Mouse (Mus musculus): ENCODE data around the gene Cald1.

The Cald1 gene

DNA sequence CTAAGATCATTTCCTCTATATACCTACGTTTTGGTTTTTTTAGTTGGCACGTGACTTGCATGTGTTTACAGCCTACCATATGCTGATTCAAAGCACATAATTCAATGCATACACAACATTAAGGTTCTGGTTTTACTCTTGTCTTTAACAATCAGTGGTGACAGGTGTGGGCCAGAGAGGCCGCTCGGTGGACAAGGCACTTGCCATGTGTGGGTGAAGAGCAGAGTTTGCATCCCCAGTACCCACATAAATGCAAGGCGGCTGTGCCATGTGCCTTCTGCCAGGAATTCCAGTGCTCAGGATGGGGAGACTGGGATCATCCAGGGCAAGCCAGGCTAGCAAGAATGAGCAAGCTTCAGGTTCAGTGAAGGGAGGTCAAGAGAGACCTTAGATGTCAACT, 14.8 kb downstream of the Cald1 start:
- no peak for DNase-seq (ENCODE audit: low read depth, low spot score)

DNA sequence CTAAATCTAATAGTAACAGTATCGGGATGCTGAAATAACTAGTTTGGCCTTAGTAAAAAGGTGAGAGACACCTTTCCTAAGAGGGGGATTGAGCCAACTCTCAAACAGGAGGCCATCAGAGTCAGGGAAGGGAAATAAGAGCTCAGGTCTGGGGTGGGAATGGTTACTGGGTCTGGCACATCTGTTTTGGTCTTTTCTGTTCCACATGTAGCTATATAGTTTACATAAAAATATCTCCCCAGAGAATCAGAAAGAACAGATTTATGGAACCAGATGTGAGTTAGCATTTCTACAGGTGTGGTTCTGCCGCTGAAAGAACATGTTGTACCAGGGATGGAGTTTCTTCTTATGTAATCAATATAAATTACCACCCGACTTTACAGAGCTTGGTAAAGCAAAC, 17.1 kb downstream of the Cald1 start:
- no peak for DNase-seq (ENCODE audit: low read depth, low spot score)

DNA sequence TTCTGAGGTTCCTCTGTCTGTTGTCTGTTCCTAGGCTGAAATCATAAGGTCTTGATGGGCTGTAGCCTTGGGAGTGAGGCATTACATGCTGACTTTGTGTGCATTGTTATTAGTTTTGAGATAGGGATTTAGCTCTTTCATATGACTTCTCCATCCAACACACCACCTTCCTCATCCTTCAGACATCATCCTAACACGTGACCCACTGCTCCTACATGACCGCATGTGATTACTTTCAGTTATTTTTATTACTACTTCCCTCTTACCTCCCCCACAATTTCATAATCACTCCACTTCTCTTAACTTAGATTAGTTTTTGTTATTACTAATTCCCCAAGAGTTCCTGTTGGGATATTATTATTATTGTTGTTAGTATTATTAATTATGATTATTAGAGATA, 21.2 kb downstream of the Cald1 start:
- DNase-seq (ENCODE audit: low read depth, low spot score), result no peak

DNA sequence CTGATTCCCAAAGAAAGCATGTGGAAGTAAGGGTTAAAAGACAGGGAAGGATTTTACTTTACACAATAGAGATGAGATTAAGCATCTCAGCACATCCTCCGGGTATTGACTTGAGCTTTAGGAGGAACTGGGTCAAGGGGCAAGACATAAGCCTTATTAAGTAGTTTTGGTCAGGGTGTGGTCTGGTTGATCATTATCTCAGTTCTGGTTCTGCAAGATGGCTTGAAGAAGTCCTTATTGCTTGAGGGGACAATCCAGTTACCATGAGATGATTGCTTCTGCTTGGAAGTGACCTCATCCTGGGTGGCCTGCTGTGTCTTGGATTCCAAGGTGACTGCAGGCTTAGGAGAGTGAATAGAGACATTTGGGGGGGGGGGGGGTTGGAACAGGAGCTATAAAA, 21.9 kb downstream of the Cald1 start:
- DNase-seq (ENCODE audit: low read depth, low spot score), result no peak

DNA sequence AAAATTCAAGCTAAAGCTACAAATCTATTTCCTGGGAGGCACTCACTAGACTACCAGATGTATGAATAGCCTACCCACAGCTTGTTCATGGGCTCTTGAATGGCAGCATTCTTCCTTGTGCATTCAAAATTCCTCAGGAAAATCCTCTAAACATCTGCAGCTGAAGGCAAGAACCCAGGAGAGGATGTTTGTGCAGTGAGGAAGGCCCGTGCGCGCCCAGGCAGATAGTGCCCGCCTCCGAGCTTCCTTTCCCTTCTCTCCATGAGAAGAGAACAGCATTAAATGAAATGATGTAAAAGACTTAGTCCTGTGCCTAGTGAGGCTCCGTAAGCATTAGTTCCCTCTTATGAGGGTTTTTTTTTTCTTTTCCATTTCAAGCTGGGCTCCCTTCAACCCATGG, 24.6 kb downstream of the Cald1 start:
- DNase-seq (ENCODE audit: low read depth, low spot score), result no peak

DNA sequence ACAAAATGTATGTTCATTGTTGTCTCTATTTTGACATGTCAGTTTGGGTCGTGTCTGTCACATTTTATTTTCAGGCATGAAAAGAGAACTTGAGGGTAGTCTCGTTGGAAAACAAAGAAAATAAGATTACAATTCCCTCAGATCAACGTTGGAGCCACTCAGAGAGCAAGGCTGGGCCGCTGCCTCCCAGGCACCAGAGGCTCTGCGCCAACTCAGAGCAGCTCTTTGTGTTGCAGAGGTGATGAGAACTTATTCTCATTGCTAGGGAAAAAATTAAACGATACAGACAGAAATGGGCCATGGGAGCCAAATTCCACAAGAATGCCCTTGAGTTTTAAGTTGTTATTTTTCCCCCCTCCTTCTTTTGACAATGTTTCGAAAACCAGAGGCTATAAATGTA, 25.0 kb downstream of the Cald1 start:
- no peak for DNase-seq (ENCODE audit: low read depth, low spot score)

DNA sequence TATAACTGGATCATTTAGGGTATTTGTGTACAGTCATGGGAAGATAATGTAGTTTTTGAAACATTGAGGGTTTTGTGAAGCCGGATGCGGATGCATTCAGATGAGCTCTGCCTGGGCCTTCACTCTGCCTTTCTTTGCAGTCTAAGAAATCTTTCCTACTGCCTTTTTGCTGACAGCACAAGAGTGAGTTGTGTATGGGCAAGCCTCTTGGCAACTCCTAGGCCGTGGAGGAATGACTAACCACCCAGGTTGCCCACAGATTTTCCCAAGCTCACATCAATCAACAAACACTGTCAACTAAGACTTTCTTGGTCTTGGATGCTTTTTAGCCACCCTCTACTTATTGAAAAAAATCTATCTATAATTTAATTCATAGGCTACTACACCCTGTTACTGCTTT, 26.2 kb downstream of the Cald1 start:
- no peak for DNase-seq (ENCODE audit: low read depth, low spot score)

DNA sequence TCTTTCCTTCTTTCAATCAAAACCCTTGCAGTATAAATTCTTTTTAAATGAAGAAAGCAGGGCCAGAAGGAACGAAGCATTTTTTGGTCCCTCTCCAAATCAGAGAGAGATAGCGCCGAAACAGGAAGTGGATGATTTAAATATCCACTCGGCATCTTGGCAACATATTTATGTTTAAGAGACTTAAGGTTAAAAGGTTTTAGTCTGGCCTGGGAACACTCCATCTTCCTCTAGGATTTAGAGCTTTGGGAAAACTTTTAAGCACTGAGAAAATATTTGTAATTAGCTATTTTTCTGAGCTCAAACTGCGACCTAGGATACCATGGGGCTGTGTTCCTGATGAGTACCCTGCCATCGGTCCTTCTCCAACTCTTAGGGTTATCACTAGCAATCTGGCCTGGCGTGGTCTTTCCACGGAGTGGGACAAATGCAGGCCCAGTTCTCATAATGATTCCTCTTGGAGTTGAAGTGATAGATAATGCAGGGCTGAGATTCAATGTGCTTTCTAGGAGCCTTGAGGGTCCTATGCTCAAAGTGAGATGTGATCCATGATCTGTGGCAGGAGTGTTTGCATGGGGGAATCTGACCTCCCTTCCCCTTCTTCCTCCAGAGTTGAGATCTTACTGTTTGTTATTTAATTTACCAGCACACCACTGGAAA, 28.4 kb downstream of the Cald1 start:
- DNase-seq (ENCODE audit: low read depth, low spot score), result no peak

DNA sequence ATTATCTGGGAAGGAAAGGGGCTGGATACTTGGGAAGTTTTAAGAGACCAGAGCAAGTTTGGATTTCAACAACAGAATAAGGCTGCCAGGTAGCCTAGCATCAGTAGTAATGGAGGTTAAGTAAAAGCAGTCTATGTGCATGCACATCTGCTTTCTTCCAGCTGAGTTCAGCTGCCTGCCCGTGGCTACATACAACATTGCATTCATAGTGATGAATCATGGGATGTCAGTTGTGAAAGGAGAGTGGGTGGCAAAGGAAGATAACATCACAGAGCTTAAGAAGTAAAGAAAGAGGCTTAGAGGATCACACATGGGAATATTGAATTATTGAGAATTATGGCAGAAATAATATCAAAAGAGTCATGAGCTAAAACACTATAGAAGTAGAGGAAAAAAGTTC, 29.8 kb downstream of the Cald1 start:
- DNase-seq (ENCODE audit: low read depth, low spot score), result no peak

DNA sequence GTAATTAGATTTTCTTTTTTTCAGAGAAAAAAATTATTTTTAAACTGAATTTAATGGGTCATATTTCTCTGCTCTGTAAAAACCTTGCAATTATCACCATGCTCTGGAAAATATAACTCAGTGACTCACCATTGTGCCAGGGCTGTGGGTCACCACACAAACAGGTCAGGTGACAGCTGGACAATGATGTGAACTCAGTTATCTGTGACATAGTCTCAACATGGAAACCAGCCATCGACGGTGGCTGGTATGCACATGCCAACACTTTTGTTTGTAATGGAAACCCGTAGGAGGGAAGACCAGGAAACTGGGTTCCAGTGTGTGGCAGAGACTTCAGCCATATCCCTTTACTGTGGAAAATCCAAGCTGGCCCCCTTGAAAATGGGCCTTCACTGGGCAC, 35.5 kb downstream of the Cald1 start:
- no peak for DNase-seq (ENCODE audit: low read depth, low spot score)

DNA sequence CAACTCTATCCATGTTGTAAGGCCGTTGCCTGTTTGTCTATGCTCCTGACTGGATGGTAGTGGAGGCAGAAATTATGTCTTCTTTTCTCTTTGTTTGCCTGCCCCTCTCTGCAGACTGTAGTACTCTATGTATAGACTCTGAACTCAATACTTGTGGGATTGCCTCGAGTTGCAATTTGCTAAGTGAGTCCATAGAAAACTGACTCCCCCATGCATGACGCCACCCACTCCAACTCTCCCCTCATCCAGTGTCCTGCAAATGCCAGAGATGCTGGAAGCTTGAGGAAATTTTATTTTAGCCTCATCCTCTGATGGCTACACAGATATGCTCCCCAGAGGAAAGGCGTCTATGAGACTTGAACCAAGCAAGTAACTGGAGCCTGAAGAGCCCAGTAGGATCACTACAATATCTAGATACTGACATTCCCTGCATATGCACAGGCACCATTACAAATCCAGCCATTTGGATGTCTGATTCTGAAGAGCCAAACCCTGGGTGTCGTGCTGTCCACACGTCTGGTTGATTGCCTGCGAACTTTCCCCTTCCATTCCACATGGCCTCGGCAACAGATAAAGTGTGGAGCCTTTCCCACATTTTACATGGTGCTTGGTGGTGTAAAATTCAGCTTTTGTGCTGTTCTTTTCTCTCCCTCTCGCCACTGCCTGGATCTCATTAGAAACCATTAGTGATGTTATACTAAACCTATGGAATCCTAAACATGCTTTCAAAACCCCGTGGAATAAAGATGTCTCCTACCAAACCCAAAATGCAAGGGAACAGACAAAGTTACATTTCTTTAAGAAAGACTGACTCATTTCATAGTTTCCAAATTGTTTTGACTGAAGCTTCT, 39.5 kb downstream of the Cald1 start:
- no peak for DNase-seq (ENCODE audit: low read depth, low spot score)

DNA sequence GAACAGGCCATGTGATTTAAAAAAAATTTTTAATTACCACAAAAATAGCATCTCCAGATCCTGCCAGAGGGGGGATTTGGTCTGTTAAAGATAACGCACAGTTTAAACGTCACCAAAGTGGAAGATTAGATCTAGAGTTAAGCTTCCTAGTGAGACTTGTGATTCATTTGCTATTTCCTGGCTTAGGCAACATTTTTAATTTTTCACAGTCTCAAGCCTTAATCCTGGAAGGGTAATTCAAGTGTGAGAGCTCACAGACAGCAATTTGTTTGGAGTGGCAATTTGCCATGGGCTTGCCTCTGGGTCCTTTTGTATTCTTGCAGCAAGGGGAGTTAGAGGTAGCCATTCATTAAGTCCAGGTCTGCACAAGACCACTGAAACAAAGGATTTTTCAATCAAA, 40.4 kb downstream of the Cald1 start:
- no peak for DNase-seq (ENCODE audit: low read depth, low spot score)

DNA sequence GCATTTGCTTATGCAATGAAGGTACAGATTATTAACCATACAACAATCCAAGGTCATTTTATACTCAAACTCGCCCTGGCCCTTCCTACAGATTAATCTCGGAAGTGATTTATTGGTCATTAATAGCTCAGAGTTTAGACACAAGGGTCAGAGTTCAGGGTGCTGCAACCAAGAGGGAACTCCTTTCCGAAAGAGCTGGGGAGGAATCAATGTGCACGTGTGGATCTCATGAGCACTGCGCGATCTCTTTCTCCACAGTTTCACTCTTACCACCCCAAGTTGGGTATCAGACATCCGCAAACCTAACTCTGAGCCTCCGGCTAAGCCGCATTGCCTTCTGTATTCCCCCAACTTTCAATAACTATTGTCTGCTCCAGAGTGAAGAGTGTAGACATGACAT, 41.9 kb downstream of the Cald1 start:
- no peak for DNase-seq (ENCODE audit: low read depth, low spot score)

DNA sequence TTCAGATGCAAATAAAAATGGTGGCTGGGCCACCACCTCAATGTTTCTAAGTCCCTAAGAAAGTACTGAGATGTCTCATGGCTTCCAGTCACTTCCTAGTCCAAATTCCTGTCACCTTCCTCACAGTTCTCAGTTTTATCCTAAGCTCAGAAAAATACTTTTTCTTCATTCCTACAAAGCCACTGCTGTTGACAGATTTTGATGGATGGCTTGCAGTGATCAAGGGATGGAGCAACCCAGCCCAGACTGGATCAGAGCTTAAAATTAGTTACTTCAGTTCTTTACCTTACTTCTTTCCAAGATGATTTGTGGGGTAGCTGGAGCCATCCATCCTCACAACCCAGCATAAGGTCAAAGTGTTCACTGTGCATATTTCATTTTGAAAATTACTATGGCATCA, 42.8 kb downstream of the Cald1 start:
- no peak for DNase-seq (ENCODE audit: low read depth, low spot score)

DNA sequence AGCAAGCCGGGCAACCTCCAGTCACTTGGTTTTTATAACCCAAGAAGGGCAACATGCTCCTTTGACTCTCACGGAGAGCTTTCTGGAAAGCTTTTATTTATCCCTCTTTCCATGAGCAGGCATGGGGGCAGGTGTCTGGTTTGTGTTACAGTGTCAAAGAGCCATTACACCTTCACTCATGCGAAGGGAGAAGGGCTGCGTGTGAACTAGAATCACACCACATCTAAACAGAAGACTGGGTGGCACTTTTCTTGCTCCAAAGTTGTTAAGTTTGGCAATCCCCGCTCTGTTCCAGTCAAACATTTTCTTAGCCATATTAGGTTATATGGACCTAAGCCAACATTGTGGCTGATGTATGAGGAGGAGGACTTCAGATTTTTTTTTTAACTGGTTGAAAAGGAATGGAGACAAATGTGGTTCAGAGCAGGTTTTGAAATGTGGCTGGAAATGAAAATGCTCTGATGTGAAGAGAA, 43.8 kb downstream of the Cald1 start:
- no peak for DNase-seq (ENCODE audit: low read depth, low spot score)

DNA sequence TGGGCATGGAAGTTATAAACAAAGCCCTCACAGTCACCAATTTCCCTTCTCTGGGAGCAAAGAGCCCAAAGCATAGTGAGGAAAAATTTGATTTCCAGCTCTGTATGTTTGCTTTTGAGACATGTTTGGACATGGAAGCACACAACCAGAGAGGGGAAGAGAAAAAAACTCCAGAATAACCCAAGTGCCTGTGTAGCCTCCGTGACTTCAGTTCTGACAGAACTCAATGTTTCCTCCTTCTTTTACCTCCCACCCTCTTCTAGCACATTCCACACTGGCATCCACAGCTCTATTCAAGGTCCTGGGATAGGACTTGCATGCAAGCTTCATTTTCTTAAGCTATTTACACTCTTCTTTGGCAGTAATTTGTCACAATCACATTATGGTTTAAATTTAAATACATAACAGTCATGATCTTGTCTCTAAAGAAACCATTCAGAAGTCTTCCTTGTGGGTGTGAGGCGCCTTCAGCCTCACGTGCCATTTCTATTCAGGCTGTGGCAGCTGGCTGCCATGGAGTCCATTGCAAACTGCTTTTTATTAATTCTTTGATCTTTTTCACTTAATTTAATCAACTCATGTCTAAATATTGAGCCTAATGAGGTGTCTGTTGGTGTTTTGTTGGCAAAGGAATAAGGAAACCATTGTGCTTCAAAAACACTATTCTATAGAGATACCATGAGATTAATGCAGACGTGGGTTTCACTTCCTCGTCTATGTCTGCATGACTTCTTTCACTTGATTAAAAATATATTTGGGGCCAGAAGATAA, 49.9 kb downstream of the Cald1 start:
- peak; percentile 10 for DNase-seq (ENCODE audit: low read depth, low spot score)

DNA sequence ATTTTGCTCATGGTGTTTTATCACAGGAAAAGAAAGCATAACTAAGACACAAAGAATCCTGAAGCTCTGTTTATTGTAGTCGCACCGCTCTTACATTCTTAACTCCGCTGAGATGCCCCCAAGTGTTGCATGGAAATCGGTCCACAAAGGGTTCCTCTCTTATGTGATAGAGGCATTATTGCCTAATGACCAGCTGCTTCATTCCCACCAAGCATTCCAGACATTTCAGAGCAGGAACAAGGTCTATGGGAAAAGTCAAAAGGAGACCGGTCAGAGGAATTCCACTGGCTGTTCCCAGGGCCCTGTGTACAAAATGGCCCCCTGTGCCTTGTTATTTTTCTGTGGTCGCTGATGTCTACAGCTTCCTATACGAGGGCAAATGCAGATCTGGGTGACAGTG, 53.0 kb downstream of the Cald1 start:
- DNase-seq (ENCODE audit: low read depth, low spot score), result no peak

DNA sequence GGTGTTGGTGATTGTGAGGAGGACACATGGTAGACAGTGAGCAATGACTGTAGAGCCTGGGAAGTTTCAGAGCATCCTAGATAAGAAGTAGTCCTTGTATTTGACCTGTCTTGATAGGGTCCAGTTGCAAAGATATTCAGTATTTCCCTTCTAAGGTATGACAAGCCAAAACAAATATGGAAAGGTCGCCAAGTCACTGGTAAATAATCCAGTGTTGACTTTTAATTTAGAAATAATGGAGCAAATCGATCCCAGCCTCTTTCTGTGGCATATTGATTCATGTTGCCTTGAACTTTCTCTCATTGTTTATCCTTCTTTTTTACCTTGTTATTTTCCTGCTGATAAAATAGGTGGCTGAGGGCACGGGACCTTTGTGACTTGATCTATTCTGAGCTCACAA, 57.4 kb downstream of the Cald1 start:
- no peak for DNase-seq (ENCODE audit: low read depth, low spot score)

DNA sequence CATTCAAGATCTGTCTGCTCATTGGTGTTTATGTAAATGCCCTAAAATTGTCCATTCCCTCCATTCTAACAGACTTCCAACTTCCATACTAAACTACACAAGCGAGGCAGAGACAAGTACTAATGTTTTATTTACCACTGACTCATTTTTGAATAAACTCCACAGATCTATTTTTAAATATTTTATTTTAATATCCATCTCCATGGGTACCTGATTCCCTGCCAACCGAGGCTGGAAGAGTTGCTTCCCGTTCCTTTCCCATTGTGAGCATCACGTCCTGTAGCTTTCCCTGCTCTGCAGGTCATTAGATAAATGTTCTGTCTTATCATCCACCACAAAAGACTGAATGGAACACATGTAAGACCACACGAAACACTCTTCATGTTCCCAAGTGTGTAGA, 60.5 kb downstream of the Cald1 start:
- DNase-seq (ENCODE audit: low read depth, low spot score), result no peak

DNA sequence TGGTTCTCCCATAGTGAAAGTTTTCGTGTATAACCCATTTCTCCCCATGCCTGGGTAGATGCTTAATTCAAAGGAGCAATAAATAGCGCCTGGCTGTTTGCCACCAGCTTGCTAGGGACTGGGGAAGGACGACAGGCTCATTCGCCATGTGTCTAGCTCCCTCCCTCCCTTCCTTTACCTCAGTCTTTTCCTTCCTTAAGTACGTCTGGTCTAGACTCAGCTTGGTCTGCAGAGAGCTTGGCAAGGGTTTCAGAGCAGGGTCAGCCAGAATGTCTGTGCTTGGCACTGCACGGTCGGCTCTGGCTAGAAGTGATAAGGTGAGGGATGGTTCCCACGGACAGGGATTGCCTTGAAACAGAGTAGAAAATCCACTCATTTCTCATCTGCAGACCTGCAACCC, 62.4 kb downstream of the Cald1 start:
- no peak for DNase-seq (ENCODE audit: low read depth, low spot score)

DNA sequence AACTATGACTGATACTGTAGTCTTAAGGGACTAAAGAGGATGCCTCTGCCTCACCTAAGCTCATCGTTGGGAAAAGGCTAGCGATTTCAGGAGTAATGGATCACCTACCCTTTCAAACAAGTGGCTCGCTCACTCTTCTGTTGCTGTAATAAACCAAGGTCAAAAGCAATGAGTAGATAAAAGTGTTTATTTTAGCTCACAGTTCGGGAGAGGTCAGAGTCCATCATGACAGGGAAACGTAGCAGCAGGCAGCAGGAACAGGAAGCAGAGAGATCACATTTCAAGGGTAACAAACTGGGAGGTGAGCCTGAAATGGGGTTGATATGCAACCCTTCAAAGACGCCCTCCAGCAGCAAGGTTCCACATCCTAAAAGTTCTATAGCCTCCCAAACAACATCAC, 64.3 kb downstream of the Cald1 start:
- DNase-seq (ENCODE audit: low read depth, low spot score), result no peak

DNA sequence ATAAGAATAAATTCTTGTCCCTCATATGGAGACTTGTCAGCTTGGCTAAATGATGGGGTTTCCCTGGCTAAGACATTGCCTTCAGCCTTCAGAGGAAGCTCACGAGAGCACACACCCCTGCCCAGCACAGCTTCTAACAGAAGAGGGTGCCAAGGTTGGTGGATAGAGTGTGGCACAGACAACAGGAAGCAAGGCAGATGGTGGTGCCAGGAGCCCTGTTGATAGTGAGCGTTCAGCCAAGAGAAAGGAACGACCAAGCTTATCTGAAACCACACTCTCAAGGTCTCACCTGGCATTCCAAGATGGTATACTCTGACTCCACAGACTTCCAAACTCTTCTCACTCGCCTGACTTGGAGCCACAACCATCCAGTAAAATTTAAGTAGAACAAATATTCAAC, 66.0 kb downstream of the Cald1 start:
- DNase-seq (ENCODE audit: low read depth, low spot score), result no peak

DNA sequence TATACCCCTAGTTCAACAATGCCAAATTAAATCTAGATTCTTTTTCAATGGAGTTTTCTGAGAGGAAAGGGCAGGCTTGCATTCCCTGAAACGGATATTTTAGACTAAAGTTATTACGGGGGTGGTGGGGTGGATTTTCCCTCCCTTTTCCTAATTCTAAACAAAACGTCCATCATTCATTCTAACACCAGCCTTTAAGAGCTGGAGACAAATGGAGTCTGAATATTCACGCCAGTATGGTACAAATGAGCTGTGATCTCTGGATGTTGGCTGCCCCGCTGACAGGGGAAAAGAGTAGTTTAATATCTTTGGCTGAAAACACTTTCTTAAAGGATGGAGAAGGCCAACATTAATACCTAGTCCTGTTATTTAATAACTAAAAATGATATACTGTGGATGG, 66.4 kb downstream of the Cald1 start:
- no peak for DNase-seq (ENCODE audit: low read depth, low spot score)

Data from ZHBTc4 (cell line).